Mouse (Mus musculus) lung, postnatal 0 days (tissue): ENCODE results near the gene Lmo3.

ENCODE experiments used
- CTCF ChIP-seq: IDR thresholded peaks from 2 replicates; pipeline ENCODE4 v1.5.1; 2016; ENCODE audit warnings: antibody characterized with exemption, mild to moderate bottlenecking
- EP300 ChIP-seq: IDR thresholded peaks from 2 replicates; pipeline ENCODE4 v1.6.1; 2016; ENCODE audit warnings: antibody characterized with exemption, mild to moderate bottlenecking, control low read depth

DNA sequence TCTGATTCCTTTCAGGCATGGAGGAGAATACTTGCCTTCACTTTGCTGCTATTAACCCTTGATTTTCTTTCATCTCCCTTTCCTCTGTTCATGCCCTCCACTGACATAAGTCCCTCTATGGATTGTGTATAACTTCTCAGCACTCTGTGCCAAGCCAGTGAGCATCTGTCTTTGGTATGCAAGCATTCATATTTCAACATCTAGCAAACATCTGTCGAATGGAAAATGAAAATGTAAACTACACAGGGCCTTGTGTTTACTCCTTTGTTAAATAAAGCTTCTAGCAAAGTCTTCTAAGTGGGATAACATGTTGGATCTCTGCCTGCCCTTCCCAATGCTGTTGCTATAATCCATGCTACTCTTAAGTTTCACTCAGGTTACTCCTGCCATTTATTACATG, 75.1 kb downstream of the Lmo3 start:
- no peak for TF ChIP-seq CTCF
- TF ChIP-seq EP300: no peak
